21 mouse cellular contexts compared by ENCODE assay signal in the genomic region with DNA sequence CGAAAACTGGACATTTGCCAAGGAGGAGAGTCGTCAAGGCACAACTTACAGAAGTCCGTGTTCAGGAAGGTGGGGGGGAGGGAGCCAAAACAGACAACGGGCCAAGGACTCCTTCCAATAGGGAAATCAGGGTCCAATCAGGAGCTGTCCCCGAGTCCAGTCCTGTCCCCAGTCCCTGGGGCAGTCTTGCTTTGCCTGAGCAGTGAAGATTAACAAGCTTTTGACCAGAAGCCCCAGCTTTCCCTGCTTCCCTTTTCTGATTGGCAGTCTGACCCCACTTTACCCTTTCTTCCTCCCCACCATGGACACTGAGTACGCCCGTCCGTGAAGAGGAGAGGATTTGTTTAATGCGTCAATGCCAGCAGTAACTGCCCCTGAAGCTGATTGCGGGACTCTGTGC. TPM values are rescaled to one million over a fixed set of nuclear protein-coding genes. Genes with fewer than 3 reads are reported as not detected.
DNase-seq lines count a peak whose midpoint lies in the region; ATAC-seq and TF ChIP-seq lines count a peak whose summit lies in the region.
"Had no signal": no experiment of that assay in that cellular context is flagged by ENCODE, and none has a peak within 500 bp of the region (broad histone marks: within the 10 kb centered on the region; RNA-seq: fewer than 3 reads in every experiment).

No protein-coding gene starts in this region.

- no peaks in the 10 kb centered on the region; the same call in 1 of the 2 replicates for H3K4me1 ChIP-seq in kidney, adult 2 months (ENCODE audit: control insufficient read depth, insufficient read depth, low read length)
- H3K4me1 ChIP-seq in liver, postnatal 0 days (ENCODE audit: insufficient read depth), result peaks cover 5% of the 10 kb centered on the region; the same call in 1 of the 2 replicates
- H3K4me1 ChIP-seq in brown adipose tissue, adult 24 weeks (ENCODE audit: control insufficient read depth, insufficient read depth, insufficient read length, low read length), result no peaks in the 10 kb centered on the region

- no peak for TF ChIP-seq EP300 in liver, postnatal 0 days (IDR thresholded peaks at IDR 0.05; ENCODE audit: low read depth)

- peak; percentile 24; the same call in 1 of the 2 replicates for ATAC-seq in liver, postnatal 0 days
- ATAC-seq: midbrain, embryonic 16.5 days had no signal

- TF ChIP-seq CTCF in kidney, adult 2 months (conservative IDR thresholded peaks at IDR 0.05; ENCODE audit: insufficient read depth, insufficient read length, low read depth, low read length), result no peak
- no peak for TF ChIP-seq CTCF in liver, postnatal 0 days (IDR thresholded peaks at IDR 0.05; ENCODE audit: low read depth)

- H3K36me3 ChIP-seq in kidney, adult 2 months (ENCODE audit: control insufficient read depth, insufficient read depth, low read length), result no peaks in the 10 kb centered on the region
- H3K36me3 ChIP-seq in liver, postnatal 0 days (replicated peaks; ENCODE audit: insufficient read depth, low read length), result no peaks in the 10 kb centered on the region
- H3K36me3 ChIP-seq: embryonic facial prominence, embryonic 10.5 days; heart, embryonic 15.5 days; neural tube, embryonic 15.5 days; stomach, embryonic 15.5 days had no signal

- no peak overlapping the region for H3K9ac ChIP-seq in liver, postnatal 0 days (replicated peaks)
- H3K9ac ChIP-seq: heart, embryonic 15.5 days; neural tube, embryonic 15.5 days; stomach, embryonic 15.5 days had no signal

- no peak overlapping the region for H3K4me3 ChIP-seq in kidney, adult 2 months (ENCODE audit: insufficient read depth, low read depth, low read length)
- H3K4me3 ChIP-seq in liver, postnatal 0 days (ENCODE audit: low read depth, low read length), result no peak overlapping the region
- no peak overlapping the region for H3K4me3 ChIP-seq in brown adipose tissue, adult 24 weeks (ENCODE audit: insufficient read depth, low read depth, low read length)
- H3K4me3 ChIP-seq: embryonic facial prominence, embryonic 10.5 days; heart, adult 2 months; heart, embryonic 15.5 days; neural tube, embryonic 15.5 days; stomach, embryonic 15.5 days had no signal

- WGBS in kidney, adult 2 months, result 42% methylated on average over 10 of the region's 10 CpGs
- 46% methylated on average over 10 of the region's 10 CpGs for WGBS in liver, postnatal 0 days (ENCODE audit: insufficient replicate concordance)

- TF ChIP-seq POLR2A in kidney, adult 2 months (IDR thresholded peaks at IDR 0.05; ENCODE audit: low read depth, low read length), result no peak

- H3K9me3 ChIP-seq in liver, postnatal 0 days (ENCODE audit: low read length), result no peaks in the 10 kb centered on the region
- H3K9me3 ChIP-seq: embryonic facial prominence, embryonic 10.5 days; heart, embryonic 15.5 days; neural tube, embryonic 15.5 days; stomach, embryonic 15.5 days had no signal

- no peaks in the 10 kb centered on the region for H3K27me3 ChIP-seq in kidney, adult 2 months (replicated peaks; ENCODE audit: control insufficient read depth, insufficient read depth, low read length)
- no peaks in the 10 kb centered on the region for H3K27me3 ChIP-seq in liver, postnatal 0 days (ENCODE audit: insufficient read depth, low read length)
- H3K27me3 ChIP-seq: heart, embryonic 15.5 days; neural tube, embryonic 15.5 days; stomach, embryonic 15.5 days had no signal

- no peak for DNase-seq in kidney, adult 2 months
- no peak for DNase-seq in kidney, adult 18-20 months
- no peak for DNase-seq in liver, postnatal 0 days
- no peak for DNase-seq in liver
- no peak for DNase-seq in layer of hippocampus, adult 18-20 months (ENCODE audit: low spot score in 2 of 2)
- DNase-seq in cerebellum, adult 9-11 months, result no peak
- DNase-seq: adrenal gland, postnatal 25 days; cerebellum, adult 2 months; gastrocnemius, postnatal 10 days; heart, adult 2 months; layer of hippocampus, adult 9-11 months; lung, adult 18-20 months; lung, postnatal 36 days; right cerebral cortex, postnatal 14 days; thymus, adult 2 months had no signal

- H3K4me2 ChIP-seq in liver, postnatal 0 days (ENCODE audit: low read depth, low read length), result no peak overlapping the region
- H3K4me2 ChIP-seq: heart, embryonic 15.5 days; neural tube, embryonic 15.5 days; stomach, embryonic 15.5 days had no signal

- peak overlapping the region; percentile 35; the same call in 1 of the 2 replicates for H3K27ac ChIP-seq in kidney, adult 2 months (ENCODE audit: insufficient read depth, low read depth, low read length)
- peak overlapping the region; percentile 7; the same call in 1 of the 2 replicates for H3K27ac ChIP-seq in liver, postnatal 0 days (ENCODE audit: low read depth)
- peak overlapping the region; percentile 27; the same call in 1 of the 2 replicates for H3K27ac ChIP-seq in brown adipose tissue, adult 24 weeks (replicated peaks; ENCODE audit: low read depth, low read length)
- H3K27ac ChIP-seq: embryonic facial prominence, embryonic 10.5 days; heart, adult 2 months; heart, embryonic 15.5 days; neural tube, embryonic 15.5 days had no signal

RNA-seq across cellular contexts. Expression of a gene that starts 1.5 kb away (rescaled TPM):
- 28.7 and 31.6 TPM in 2 replicates for polyA plus RNA-seq in kidney, adult 2 months (2012; rRNA removed)
- polyA plus RNA-seq in liver, postnatal 0 days (2015; fragmentation: Nextera tagmentation; extraction: Ambion mirVana), result 2.1 and 2.6 TPM in 2 replicates
- polyA plus RNA-seq in brown adipose tissue, adult 24 weeks (2012; ENCODE audit: insufficient read depth, insufficient read length, missing spikeins), result 9.4 and 10.6 TPM in 2 replicates
- total RNA-seq in layer of hippocampus, adult 18-20 months (2021), result 10 to 100 TPM; 32.3 to 33.8 TPM

RNA-seq across cellular contexts. Expression of a gene that starts 21.0 kb away (rescaled TPM):
- polyA plus RNA-seq in kidney, adult 2 months (2012; rRNA removed), result 15.8 and 16.2 TPM in 2 replicates
- polyA plus RNA-seq in liver, postnatal 0 days (2015; fragmentation: Nextera tagmentation; extraction: Ambion mirVana), result 5.2 and 5.9 TPM in 2 replicates
- 4.6 and 5.9 TPM in 2 replicates for polyA plus RNA-seq in brown adipose tissue, adult 24 weeks (2012; ENCODE audit: insufficient read depth, insufficient read length, missing spikeins)
- 10 to 100 TPM in 1 of 2 experiments, 1 to 10 TPM in 1; 9.4 to 12.3 TPM for total RNA-seq in layer of hippocampus, adult 18-20 months (2021)

RNA-seq across cellular contexts. Expression of a gene that starts 49.5 kb away (rescaled TPM):
- polyA plus RNA-seq in kidney, adult 2 months (2012; rRNA removed), result 7.2 and 7.6 TPM in 2 replicates
- polyA plus RNA-seq in liver, postnatal 0 days (2015; fragmentation: Nextera tagmentation; extraction: Ambion mirVana), result 0.40 and 0.59 TPM in 2 replicates
- 1.2 and 1.3 TPM in 2 replicates for polyA plus RNA-seq in brown adipose tissue, adult 24 weeks (2012; ENCODE audit: insufficient read depth, insufficient read length, missing spikeins)
- 1 to 10 TPM; 2.7 to 3.2 TPM for total RNA-seq in layer of hippocampus, adult 18-20 months (2021)
